Mouse (Mus musculus) hindbrain, embryonic 11.5 days (tissue): Measurements from ENCODE around the gene Minpp1. TPM values are rescaled to one million over a fixed set of nuclear protein-coding genes. Genes with fewer than 3 reads are reported as not detected.
A peak's percentile ranks its signal among the peaks of the same experiment; 100 is the strongest.

Experiments used
- ATAC-seq: fragments of 200-750 bp; cut with Nextera tagmentation; 2 replicates; pipeline ENCODE4 v1.8.0; 2017; ENCODE audit warnings: mild to moderate bottlenecking, moderate TSS enrichment, moderate library complexity; ENCODE audit not compliant: low FRiP score
- DNase-seq: peaks from one replicate; pipeline ENCODE4 v3.0.0-alpha.2; 2015; ENCODE audit warnings: low spot score
- H3K27ac ChIP-seq: fragments of 300-500 bp; sonication (generic); 2 replicates; pipeline ENCODE4 v1.5.1; 2014; ENCODE audit warnings: mild to moderate bottlenecking, low read depth, low read length
- H3K27me3 ChIP-seq: fragments of 300-500 bp; sonication (generic); 2 replicates; pipeline ENCODE4 v1.6.1; 2014; ENCODE audit warnings: mild to moderate bottlenecking, low read length, moderate library complexity, mixed read lengths; ENCODE audit not compliant: control insufficient read depth, insufficient read depth
- H3K36me3 ChIP-seq: fragments of 300-500 bp; sonication (generic); 2 replicates; pipeline ENCODE4 v1.6.1; 2014; ENCODE audit warnings: mild to moderate bottlenecking, low read length, moderate library complexity, mixed read lengths; ENCODE audit not compliant: control insufficient read depth, insufficient read depth
- H3K4me1 ChIP-seq: fragments of 300-500 bp; sonication (generic); replicated peaks from 2 replicates; pipeline ENCODE4 v1.6.1; 2014; ENCODE audit warnings: low read length, mixed read lengths; ENCODE audit not compliant: control insufficient read depth, insufficient read depth
- H3K4me2 ChIP-seq: fragments of 300-500 bp; sonication (generic); replicated peaks from 2 replicates; pipeline ENCODE4 v1.6.1; 2014; ENCODE audit warnings: mild to moderate bottlenecking, low read depth, low read length
- H3K4me3 ChIP-seq: fragments of 300-500 bp; sonication (generic); 2 replicates; pipeline ENCODE4 v1.5.1; 2014; ENCODE audit warnings: low read depth, low read length
- H3K9ac ChIP-seq: fragments of 300-500 bp; sonication (generic); 2 replicates; pipeline ENCODE4 v1.6.1; 2014; ENCODE audit warnings: low read depth, low read length
- H3K9me3 ChIP-seq: fragments of 300-500 bp; sonication (generic); 2 replicates; pipeline ENCODE4 v1.6.1; 2016; ENCODE audit warnings: low read length; ENCODE audit not compliant: control insufficient read depth
- WGBS: fragments of 180-500 bp; shearing (Covaris S2); extraction: QIAGEN DNeasy Blood & Tissue Kit; methylation state at CpG from one replicate; pipeline ENCODE4 v1.1.7; 2014; 5-methylcytosine and 5-hydroxymethylcytosine counted together
- polyA plus RNA-seq: library from polyadenylated mRNA; unstranded; fragments of >200 nt; fragmentation: Nextera tagmentation; extraction: Ambion mirVana; gene quantifications from 2 replicates; pipeline ENCODE4 v1.2.1, GENCODE M21; 2014

Minpp1 gene
- polyA plus RNA-seq, 1 experiment from 2014 or later: 64.8 TPM

- no peak for ATAC-seq
- Histone ChIP-seq H3K9me3 (no peaks in the 10 kb centered on the region), H3K4me3 (no peak overlapping the region), H3K27ac (no peak overlapping the region), H3K27me3 (no peaks in the 10 kb centered on the region), H3K4me1 (no peaks in the 10 kb centered on the region), H3K36me3 (no peaks in the 10 kb centered on the region), H3K4me2 (no peak overlapping the region), H3K9ac (no peak overlapping the region)
- 81% methylated on average over 9 of the region's 9 CpGs for WGBS
- DNase-seq: no peak
Measured at GRCm38 (mm10) chr19:32542784-32543490, 57.4 kb downstream of the Minpp1 start.

GRCm38 (mm10) chr19:32547396-32547795 is 61.8 kb downstream of the Minpp1 start:
- WGBS: 81% methylated on average over 3 of the region's 3 CpGs
- DNase-seq: no peak
- no peak overlapping the region for H3K9ac ChIP-seq
- no peaks in the 10 kb centered on the region for H3K36me3 ChIP-seq
- H3K4me2 ChIP-seq: no peak overlapping the region
- H3K27ac ChIP-seq: no peak overlapping the region
- H3K4me3 ChIP-seq: no peak overlapping the region
- H3K4me1 ChIP-seq: no peaks in the 10 kb centered on the region
- no peaks in the 10 kb centered on the region for H3K9me3 ChIP-seq
- no peak for ATAC-seq
- no peaks in the 10 kb centered on the region for H3K27me3 ChIP-seq

GRCm38 (mm10) chr19:32548202-32548601 is 62.6 kb downstream of the Minpp1 start:
- Histone ChIP-seq H3K27ac (no peak overlapping the region), H3K9me3 (no peaks in the 10 kb centered on the region), H3K9ac (no peak overlapping the region), H3K4me1 (no peaks in the 10 kb centered on the region), H3K27me3 (no peaks in the 10 kb centered on the region), H3K36me3 (no peaks in the 10 kb centered on the region), H3K4me2 (no peak overlapping the region), H3K4me3 (no peak overlapping the region)
- ATAC-seq: no peak
- WGBS: 92% methylated on average over 15 of the region's 15 CpGs
- DNase-seq: no peak

- Histone ChIP-seq H3K27ac (no peak overlapping the region), H3K36me3 (no peaks in the 10 kb centered on the region), H3K4me1 (no peaks in the 10 kb centered on the region), H3K27me3 (no peaks in the 10 kb centered on the region), H3K9me3 (no peaks in the 10 kb centered on the region), H3K4me2 (no peak overlapping the region), H3K4me3 (no peak overlapping the region), H3K9ac (no peak overlapping the region)
- 75% methylated on average over 5 of the region's 5 CpGs for WGBS
- no peak for DNase-seq
- ATAC-seq: no peak
Measured at GRCm38 (mm10) chr19:32550446-32550845, 64.9 kb downstream of the Minpp1 start.

GRCm38 (mm10) chr19:32551442-32551841 is 65.9 kb downstream of the Minpp1 start:
- DNase-seq: no peak
- Histone ChIP-seq H3K4me3 (no peak overlapping the region), H3K27me3 (no peaks in the 10 kb centered on the region), H3K4me2 (no peak overlapping the region), H3K9me3 (no peaks in the 10 kb centered on the region), H3K27ac (no peak overlapping the region), H3K36me3 (no peaks in the 10 kb centered on the region), H3K4me1 (no peaks in the 10 kb centered on the region), H3K9ac (no peak overlapping the region)
- ATAC-seq: no peak
- WGBS: 82% methylated on average over 3 of the region's 3 CpGs

- DNase-seq (no peak), ATAC-seq (no peak)
- Histone ChIP-seq H3K9me3 (no peaks in the 10 kb centered on the region), H3K9ac (no peak overlapping the region), H3K4me3 (no peak overlapping the region), H3K4me1 (no peaks in the 10 kb centered on the region), H3K27ac (no peak overlapping the region), H3K27me3 (no peaks in the 10 kb centered on the region), H3K4me2 (no peak overlapping the region), H3K36me3 (no peaks in the 10 kb centered on the region)
- 76% methylated on average over 1 of the region's 1 CpGs for WGBS
Measured at GRCm38 (mm10) chr19:32552106-32552505, 66.5 kb downstream of the Minpp1 start.

GRCm38 (mm10) chr19:32553310-32553709 is 67.7 kb downstream of the Minpp1 start:
- ATAC-seq (no peak), DNase-seq (no peak)
- Histone ChIP-seq H3K36me3 (no peaks in the 10 kb centered on the region), H3K9me3 (no peaks in the 10 kb centered on the region), H3K27me3 (no peaks in the 10 kb centered on the region), H3K4me1 (no peaks in the 10 kb centered on the region), H3K9ac (no peak overlapping the region), H3K4me2 (no peak overlapping the region), H3K4me3 (no peak overlapping the region), H3K27ac (no peak overlapping the region)
- WGBS: 84% methylated on average over 3 of the region's 3 CpGs

- H3K4me1 ChIP-seq: no peaks in the 10 kb centered on the region
- H3K36me3 ChIP-seq: no peaks in the 10 kb centered on the region
- no peaks in the 10 kb centered on the region for H3K27me3 ChIP-seq
- H3K27ac ChIP-seq: no peak overlapping the region
- no peak overlapping the region for H3K4me2 ChIP-seq
- ATAC-seq (no peak), DNase-seq (peak; percentile 3)
- no peak overlapping the region for H3K4me3 ChIP-seq
- no peak overlapping the region for H3K9ac ChIP-seq
- no peaks in the 10 kb centered on the region for H3K9me3 ChIP-seq
- 39% methylated on average over 3 of the region's 3 CpGs for WGBS
Measured at GRCm38 (mm10) chr19:32555257-32555656, 69.7 kb downstream of the Minpp1 start.
